Mouse (Mus musculus) embryonic facial prominence, embryonic 13.5 days (tissue): ENCODE data around the gene Kif15. TPM values are rescaled to one million over a fixed set of nuclear protein-coding genes. Genes with fewer than 3 reads are reported as not detected.

ENCODE experiments used
- ATAC-seq: fragments of 200-750 bp; cut with Nextera tagmentation; 2 replicates; pipeline ENCODE4 v1.8.0; 2017; ENCODE audit warnings: low read depth; ENCODE audit not compliant: insufficient number of reproducible peaks, insufficient read depth, low FRiP score, low TSS enrichment
- H3K27ac ChIP-seq: fragments of 300-500 bp; sonication (generic); 2 replicates; pipeline ENCODE4 v1.5.1; 2015; ENCODE audit warnings: moderate library complexity, mild to moderate bottlenecking, inconsistent platforms
- H3K27me3 ChIP-seq: fragments of 300-500 bp; sonication (generic); 2 replicates; pipeline ENCODE4 v1.6.1; 2015; ENCODE audit warnings: mild to moderate bottlenecking, inconsistent platforms
- H3K36me3 ChIP-seq: fragments of 300-500 bp; sonication (generic); 2 replicates; pipeline ENCODE4 v1.6.1; 2015; ENCODE audit warnings: mild to moderate bottlenecking, inconsistent platforms
- H3K4me1 ChIP-seq: fragments of 300-500 bp; sonication (generic); 2 replicates; pipeline ENCODE4 v1.6.1; 2015; ENCODE audit warnings: inconsistent platforms
- H3K4me2 ChIP-seq: fragments of 300-500 bp; sonication (generic); 2 replicates; pipeline ENCODE4 v1.6.1; 2015; ENCODE audit warnings: moderate library complexity, mild to moderate bottlenecking, inconsistent platforms
- H3K4me3 ChIP-seq: fragments of 300-500 bp; sonication (generic); 2 replicates; pipeline ENCODE4 v1.5.1; 2015; ENCODE audit warnings: mild to moderate bottlenecking, inconsistent platforms
- H3K9ac ChIP-seq: fragments of 300-500 bp; sonication (generic); 2 replicates; pipeline ENCODE4 v1.6.1; 2015; ENCODE audit warnings: mild to moderate bottlenecking, inconsistent platforms
- H3K9me3 ChIP-seq: fragments of 300-500 bp; sonication (generic); 2 replicates; pipeline ENCODE4 v1.6.1; 2016; ENCODE audit warnings: inconsistent platforms
- WGBS: fragments of 180-500 bp; shearing (Covaris S2); methylation state at CpG from one replicate; pipeline ENCODE4 v1.1.7; 2015; ENCODE audit warnings: mixed read lengths; 5-methylcytosine and 5-hydroxymethylcytosine counted together
- polyA plus RNA-seq: library from polyadenylated mRNA; unstranded; fragments of >200 nt; fragmentation: Nextera tagmentation; extraction: Ambion mirVana; gene quantifications from 2 replicates; pipeline ENCODE4 v1.2.1, GENCODE M21; 2015

The Kif15 gene
- polyA plus RNA-seq, 1 experiment from 2014 or later, result 73.7 TPM

GRCm38 (mm10) chr9:123020995-123021631, 70.3 kb downstream of the Kif15 start, which contains the start of gene Tmem42:
Tmem42 (plus strand) TSS chr9:123021326.
- Histone ChIP-seq H3K36me3 (peaks cover 25% of the 10 kb centered on the region), H3K4me1 (peaks cover 12% of the 10 kb centered on the region), H3K4me2 (peak within 1 kb of the TSS; percentile 75), H3K27me3 (no peaks in the 10 kb centered on the region), H3K4me3 (peak within 1 kb of the TSS; percentile 66), H3K27ac (peak within 1 kb of the TSS; percentile 95), H3K9me3 (no peaks in the 10 kb centered on the region), H3K9ac (peak within 1 kb of the TSS; percentile 83)
- under 1% methylated on average over 57 of the region's 69 CpGs for WGBS
- ATAC-seq, result peak; percentile 97

GRCm38 (mm10) chr9:123021636-123022379, 71.0 kb downstream of the Kif15 start:
- no peak for ATAC-seq

GRCm38 (mm10) chr9:123024201-123024600, 73.4 kb downstream of the Kif15 start:
- Histone ChIP-seq H3K27ac (no peak overlapping the region), H3K9me3 (no peaks in the 10 kb centered on the region), H3K36me3 (no peaks in the 10 kb centered on the region), H3K9ac (no peak overlapping the region), H3K4me3 (no peak overlapping the region), H3K27me3 (no peaks in the 10 kb centered on the region), H3K4me2 (no peak overlapping the region), H3K4me1 (peaks cover 11% of the 10 kb centered on the region)
- no peak for ATAC-seq
- WGBS, result 80% methylated on average over 2 of the region's 2 CpGs

More at GRCm38 (mm10) chr9:123021636-123022379, 71.0 kb downstream of the Kif15 start:
- H3K4me1 ChIP-seq, result peaks cover 12% of the 10 kb centered on the region
- H3K27me3 ChIP-seq, result no peaks in the 10 kb centered on the region
- no peaks in the 10 kb centered on the region for H3K9me3 ChIP-seq
- WGBS, result 35% methylated on average over 20 of the region's 24 CpGs
- peak overlapping the region; percentile 83; the same call in 1 of the 2 replicates for H3K9ac ChIP-seq
- H3K27ac ChIP-seq, result no peak overlapping the region
- peak overlapping the region; percentile 75 for H3K4me2 ChIP-seq
- peak overlapping the region; percentile 66 for H3K4me3 ChIP-seq
- peaks cover 18% of the 10 kb centered on the region for H3K36me3 ChIP-seq

GRCm38 (mm10) chr9:123031496-123032246, 80.8 kb downstream of the Kif15 start:
- no peak overlapping the region for H3K27ac ChIP-seq
- H3K9me3 ChIP-seq, result no peaks in the 10 kb centered on the region
- WGBS, result 78% methylated on average over 13 of the region's 13 CpGs
- H3K27me3 ChIP-seq, result no peaks in the 10 kb centered on the region
- H3K9ac ChIP-seq, result no peak overlapping the region
- H3K4me3 ChIP-seq, result no peak overlapping the region
- no peak for ATAC-seq
- no peaks in the 10 kb centered on the region for H3K4me1 ChIP-seq
- no peaks in the 10 kb centered on the region for H3K36me3 ChIP-seq
- H3K4me2 ChIP-seq, result no peak overlapping the region

- Histone ChIP-seq H3K9ac (no peak within 1 kb of the TSS), H3K36me3 (no peaks in the 10 kb centered on the region), H3K4me2 (no peak within 1 kb of the TSS), H3K27me3 (no peaks in the 10 kb centered on the region), H3K4me1 (no peaks in the 10 kb centered on the region), H3K4me3 (no peak within 1 kb of the TSS), H3K9me3 (no peaks in the 10 kb centered on the region), H3K27ac (no peak within 1 kb of the TSS)
- no peak for ATAC-seq
- 81% methylated on average over 4 of the region's 4 CpGs for WGBS
These were observed 83.6 kb downstream of the Kif15 start, which contains the start of gene Tgm4 for GRCm38 (mm10) chr9:123034426-123034825. Tgm4 (plus strand) TSS chr9:123034726.

GRCm38 (mm10) chr9:123047665-123048064, 96.8 kb downstream of the Kif15 start:
- Histone ChIP-seq H3K4me1 (no peaks in the 10 kb centered on the region), H3K9ac (no peak overlapping the region), H3K27me3 (no peaks in the 10 kb centered on the region), H3K4me3 (no peak overlapping the region), H3K4me2 (no peak overlapping the region), H3K9me3 (no peaks in the 10 kb centered on the region), H3K27ac (no peak overlapping the region), H3K36me3 (no peaks in the 10 kb centered on the region)
- no peak for ATAC-seq
- WGBS, result 88% methylated on average over 1 of the region's 1 CpGs

- no peaks in the 10 kb centered on the region for H3K36me3 ChIP-seq
- H3K4me2 ChIP-seq, result no peak overlapping the region
- ATAC-seq, result no peak
- no peak overlapping the region for H3K9ac ChIP-seq
- no peaks in the 10 kb centered on the region for H3K4me1 ChIP-seq
- H3K27me3 ChIP-seq, result no peaks in the 10 kb centered on the region
- H3K27ac ChIP-seq, result no peak overlapping the region
- H3K9me3 ChIP-seq, result no peaks in the 10 kb centered on the region
- no peak overlapping the region for H3K4me3 ChIP-seq
These were observed 108.0 kb downstream of the Kif15 start for GRCm38 (mm10) chr9:123058724-123059292.

GRCm38 (mm10) chr9:123060172-123060571, 109.3 kb downstream of the Kif15 start:
- Histone ChIP-seq H3K4me3 (no peak overlapping the region), H3K9me3 (no peaks in the 10 kb centered on the region), H3K27me3 (no peaks in the 10 kb centered on the region), H3K4me2 (no peak overlapping the region), H3K9ac (no peak overlapping the region), H3K4me1 (no peaks in the 10 kb centered on the region), H3K36me3 (no peaks in the 10 kb centered on the region), H3K27ac (no peak overlapping the region)
- ATAC-seq, result no peak
- WGBS, result 88% methylated on average over 3 of the region's 3 CpGs

Other genes starting within 250 kb of the Kif15 start
- 0.04 TPM in 1 of 2 replicates, not detected in the other for gene Topaz1, start 203.7 kb upstream of the Kif15 start, polyA plus RNA-seq
- 7.5 and 8.6 TPM in 2 replicates for gene Tcaim, start 145.5 kb upstream of the Kif15 start, polyA plus RNA-seq
- gene Gm35549, start 107.0 kb upstream of the Kif15 start, polyA plus RNA-seq, result 0.62 and 0.73 TPM in 2 replicates
- gene Zfp445, start 85.0 kb upstream of the Kif15 start, polyA plus RNA-seq, result 78.0 and 80.8 TPM in 2 replicates
- gene Zkscan7, start 65.4 kb upstream of the Kif15 start, polyA plus RNA-seq, result 5.6 and 5.9 TPM in 2 replicates
- gene Zfp105, start 28.0 kb upstream of the Kif15 start, polyA plus RNA-seq, result 23.9 and 24.5 TPM in 2 replicates
- 35.2 and 35.7 TPM in 2 replicates for gene 1110059G10Rik, start within 50 bp of the Kif15 start, polyA plus RNA-seq
- 22.0 and 25.6 TPM in 2 replicates for gene Tmem42, start 70.3 kb downstream of the Kif15 start, polyA plus RNA-seq
- gene Tgm4, start 83.7 kb downstream of the Kif15 start, polyA plus RNA-seq, result 0.55 and 0.59 TPM in 2 replicates
- gene Zdhhc3, start 162.2 kb downstream of the Kif15 start, polyA plus RNA-seq, result 72.1 and 74.7 TPM in 2 replicates
- gene Exosc7, start 162.2 kb downstream of the Kif15 start, polyA plus RNA-seq, result 99.4 and 104 TPM in 2 replicates
- 0.21 TPM in 1 of 2 replicates, not detected in the other for gene Clec3b, start 199.9 kb downstream of the Kif15 start, polyA plus RNA-seq